Mouse (Mus musculus) brown adipose tissue, adult 24 weeks (tissue): ENCODE results near the gene Aqr. TPM values are rescaled to one million over a fixed set of nuclear protein-coding genes. Genes with fewer than 3 reads are reported as not detected.

Experiments
- H3K27ac ChIP-seq: fragments of 200-500 bp; replicated peaks from 2 replicates; pipeline ENCODE4 v1.5.1; 2012; ENCODE audit warnings: low read depth, mild to moderate bottlenecking, low read length
- H3K4me1 ChIP-seq: fragments of 200-500 bp; 2 replicates; pipeline ENCODE4 v1.6.1; 2012; ENCODE audit warnings: low read length, mixed read lengths; ENCODE audit not compliant: control insufficient read depth, insufficient read depth, insufficient read length
- H3K4me3 ChIP-seq: fragments of 200-500 bp; 2 replicates; pipeline ENCODE4 v1.5.1; 2012; ENCODE audit warnings: low read depth, mild to moderate bottlenecking, low read length, moderate library complexity; ENCODE audit not compliant: insufficient read depth
- polyA plus RNA-seq: library from polyadenylated mRNA; stranded (reverse); fragments of >200 nt; gene quantifications from 2 replicates; pipeline ENCODE4 v1.2.4, GENCODE M21; 2012; ENCODE audit not compliant: missing spikeins, insufficient read depth, insufficient read length

The Aqr gene
- polyA plus RNA-seq, 1 experiment: 16.2 TPM

DNA sequence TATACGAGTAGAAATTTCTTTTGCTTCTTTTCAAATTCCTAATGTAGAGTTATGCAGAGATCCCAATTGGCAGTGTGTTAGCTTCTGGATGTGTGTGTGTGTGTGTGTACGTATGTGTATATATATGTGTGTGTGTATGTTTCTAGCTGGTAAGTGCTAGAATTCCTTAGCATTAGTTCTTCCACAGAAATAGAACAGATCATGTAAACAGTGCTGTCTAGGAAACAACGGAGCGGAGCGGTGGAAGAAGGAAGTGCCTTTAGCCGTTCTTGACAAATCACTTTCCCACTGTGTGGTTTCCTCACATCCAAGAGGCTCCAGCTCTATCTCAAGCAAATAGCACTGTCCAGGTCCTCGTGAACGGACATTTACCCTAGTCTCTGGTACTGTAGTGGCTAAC lies 80.4 kb downstream of the Aqr start:
- no peaks in the 10 kb centered on the region for H3K4me1 ChIP-seq
- no peak overlapping the region for H3K4me3 ChIP-seq
- no peak overlapping the region for H3K27ac ChIP-seq

DNA sequence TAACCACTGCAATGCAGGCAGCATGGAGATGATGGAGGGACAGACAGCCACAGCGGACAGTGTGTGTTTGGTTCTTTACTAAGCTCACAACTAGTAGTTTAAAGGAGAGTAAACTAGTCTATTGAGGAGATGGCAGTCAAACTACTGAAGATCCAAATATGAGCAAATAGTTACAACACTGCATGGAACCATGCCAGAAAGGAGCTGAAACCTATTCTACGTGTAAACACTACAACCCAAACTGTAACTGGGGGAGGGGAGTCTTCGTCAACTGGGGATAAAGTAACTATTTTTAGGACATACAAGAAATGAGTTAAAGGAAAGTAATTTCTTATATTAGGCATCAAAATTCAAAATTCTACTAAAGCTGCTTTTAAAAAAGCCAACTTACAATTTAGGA lies 84.4 kb downstream of the Aqr start:
- Histone ChIP-seq H3K4me1 (no peaks in the 10 kb centered on the region), H3K27ac (no peak overlapping the region), H3K4me3 (no peak overlapping the region)

DNA sequence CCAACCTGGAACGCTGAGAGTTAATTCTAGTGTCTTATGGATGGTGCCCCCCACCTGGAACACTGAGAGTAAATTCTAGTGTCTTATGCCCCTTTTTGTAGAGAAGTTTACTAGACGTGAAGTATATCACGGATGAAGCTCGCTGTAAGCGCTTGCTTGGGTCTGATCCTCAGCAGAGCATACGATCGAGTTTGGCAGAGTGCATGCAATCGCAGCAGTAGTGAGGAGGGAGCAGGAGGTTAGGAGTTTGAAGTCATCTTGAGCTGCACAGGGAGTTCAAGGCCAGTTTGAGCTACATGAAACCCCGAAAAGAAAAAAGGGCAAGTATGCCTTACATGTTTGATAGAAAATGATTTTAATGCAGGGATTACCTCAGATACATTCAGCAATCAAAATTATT lies 86.0 kb downstream of the Aqr start:
- H3K4me3 ChIP-seq: no peak overlapping the region
- no peaks in the 10 kb centered on the region for H3K4me1 ChIP-seq

GRCm38 (mm10) chr2:114099816-114100215 lies 87.0 kb downstream of the Aqr start:
- Histone ChIP-seq H3K4me3 (no peak overlapping the region), H3K27ac (no peak overlapping the region), H3K4me1 (no peaks in the 10 kb centered on the region)

More for the DNA sequence above, 86.0 kb downstream of the Aqr start:
- no peak overlapping the region for H3K27ac ChIP-seq

DNA sequence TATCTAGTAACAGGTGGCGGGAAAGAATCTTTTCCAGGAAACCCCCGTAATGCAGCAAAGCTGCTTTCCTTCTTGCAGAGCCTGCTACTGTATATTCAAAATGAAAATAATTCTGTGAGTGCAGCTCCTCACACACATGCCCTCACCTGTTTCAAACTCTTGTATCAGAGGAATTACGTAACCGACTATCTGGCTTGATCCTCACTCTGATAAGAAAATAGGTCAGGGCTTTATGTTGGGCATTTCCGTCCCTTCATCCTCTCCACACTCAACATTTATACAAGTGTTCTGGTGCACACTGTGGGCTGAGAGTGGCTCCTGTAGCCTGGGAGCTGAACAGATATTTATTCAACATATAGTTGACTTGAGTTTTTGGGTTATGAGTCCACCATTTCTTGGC lies 87.7 kb downstream of the Aqr start:
- no peaks in the 10 kb centered on the region for H3K4me1 ChIP-seq
- no peak overlapping the region for H3K4me3 ChIP-seq
- H3K27ac ChIP-seq: no peak overlapping the region

- no peak overlapping the region for H3K4me3 ChIP-seq
- H3K4me1 ChIP-seq: no peaks in the 10 kb centered on the region
- H3K27ac ChIP-seq: no peak overlapping the region
Observed at GRCm38 (mm10) chr2:114097627-114098026, 89.2 kb downstream of the Aqr start.

- H3K27ac ChIP-seq: no peak overlapping the region
- no peak overlapping the region for H3K4me3 ChIP-seq
- H3K4me1 ChIP-seq: no peaks in the 10 kb centered on the region
Observed at GRCm38 (mm10) chr2:114096570-114096969, 90.3 kb downstream of the Aqr start.

DNA sequence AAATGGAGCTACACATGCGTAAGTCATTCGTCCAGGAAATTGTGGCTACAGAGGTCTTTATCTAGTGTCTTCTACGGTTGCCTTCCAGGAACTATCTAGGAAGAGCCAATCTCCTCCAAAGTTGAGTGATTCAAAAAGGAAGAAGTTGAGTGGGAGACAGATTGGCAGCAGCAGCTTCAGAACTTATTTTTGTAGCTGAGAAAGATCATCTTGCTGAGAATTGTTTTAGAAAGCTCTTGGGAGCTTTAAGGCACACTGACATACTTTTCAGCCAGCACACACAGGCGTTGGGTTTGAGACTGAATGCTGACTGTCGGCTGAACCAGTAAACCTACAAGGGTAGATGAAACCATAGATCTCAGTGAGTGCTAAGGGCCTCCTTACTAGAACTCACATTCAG lies 91.5 kb downstream of the Aqr start:
- H3K27ac ChIP-seq: no peak overlapping the region
- H3K4me1 ChIP-seq: no peaks in the 10 kb centered on the region
- no peak overlapping the region for H3K4me3 ChIP-seq

DNA sequence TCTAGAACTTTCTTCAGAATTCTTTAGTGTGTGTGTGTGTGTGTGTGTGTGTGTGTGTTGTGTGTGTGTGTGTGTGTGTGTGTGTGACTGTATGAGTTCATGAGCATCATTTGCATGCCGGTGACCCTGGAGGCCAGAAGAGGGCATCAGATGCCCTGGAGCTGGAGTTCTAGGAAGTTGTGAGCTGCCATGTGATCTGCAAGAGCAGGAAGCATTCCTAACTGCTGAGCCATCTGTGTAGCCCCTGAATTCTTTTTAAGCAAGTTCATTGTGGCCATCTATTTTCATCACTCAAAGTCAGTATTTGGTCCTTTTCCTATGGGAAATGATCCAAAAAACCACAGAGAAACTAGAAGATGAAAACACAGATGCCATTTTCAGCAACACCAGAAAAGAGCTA lies 92.1 kb downstream of the Aqr start:
- Histone ChIP-seq H3K4me1 (no peaks in the 10 kb centered on the region), H3K27ac (no peak overlapping the region), H3K4me3 (no peak overlapping the region)

DNA sequence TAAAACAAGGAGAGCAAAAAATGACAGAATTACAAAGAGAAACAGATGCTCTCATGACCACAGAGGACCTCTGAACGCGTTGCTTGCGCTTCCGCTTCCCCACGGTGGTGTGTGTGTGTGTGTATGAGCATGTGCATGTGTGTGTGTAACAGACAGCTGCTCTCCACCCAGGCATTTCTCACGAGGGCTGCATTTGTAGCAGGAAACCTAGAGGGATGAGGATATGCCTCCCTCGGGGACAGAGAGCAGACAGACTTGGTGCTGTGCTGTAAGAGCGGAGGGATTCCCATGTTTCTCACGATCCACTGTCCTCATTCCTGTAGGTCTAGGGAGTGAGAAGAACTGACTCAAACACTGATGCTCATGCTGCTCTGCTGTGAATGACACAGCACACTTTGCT lies 93.2 kb downstream of the Aqr start:
- Histone ChIP-seq H3K4me3 (no peak overlapping the region), H3K27ac (no peak overlapping the region), H3K4me1 (no peaks in the 10 kb centered on the region)

- no peaks in the 10 kb centered on the region for H3K4me1 ChIP-seq
- H3K27ac ChIP-seq: no peak overlapping the region
- no peak overlapping the region for H3K4me3 ChIP-seq
Observed at GRCm38 (mm10) chr2:114089862-114090261, 97.0 kb downstream of the Aqr start.

- Histone ChIP-seq H3K4me3 (no peak overlapping the region), H3K4me1 (no peaks in the 10 kb centered on the region), H3K27ac (no peak overlapping the region)
Observed at GRCm38 (mm10) chr2:114087271-114087670, 99.6 kb downstream of the Aqr start.

DNA sequence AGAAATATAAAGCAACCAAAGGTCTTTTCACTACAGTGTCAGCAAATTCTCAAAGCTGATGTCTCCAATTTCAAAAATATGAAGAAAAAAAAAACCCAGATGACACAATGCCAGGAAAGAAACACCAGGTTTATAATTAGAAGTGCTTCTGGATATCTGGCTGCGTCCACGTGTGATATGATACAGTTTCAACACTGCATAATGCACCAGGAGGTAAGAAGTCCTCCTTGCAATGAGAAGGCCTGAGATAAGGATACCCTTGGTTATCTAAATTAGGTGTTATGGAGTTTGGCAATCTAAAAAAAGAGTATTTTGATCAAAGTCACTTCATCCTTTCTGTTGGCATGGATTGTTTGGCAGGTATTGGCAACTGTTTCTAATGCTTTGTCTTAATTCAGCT lies 114.9 kb downstream of the Aqr start:
- Histone ChIP-seq H3K4me1 (no peaks in the 10 kb centered on the region), H3K27ac (no peak overlapping the region), H3K4me3 (no peak overlapping the region)

- no peak overlapping the region for H3K27ac ChIP-seq
- H3K4me3 ChIP-seq: no peak overlapping the region
- no peaks in the 10 kb centered on the region for H3K4me1 ChIP-seq
Observed at GRCm38 (mm10) chr2:114066226-114066625, 120.6 kb downstream of the Aqr start.

DNA sequence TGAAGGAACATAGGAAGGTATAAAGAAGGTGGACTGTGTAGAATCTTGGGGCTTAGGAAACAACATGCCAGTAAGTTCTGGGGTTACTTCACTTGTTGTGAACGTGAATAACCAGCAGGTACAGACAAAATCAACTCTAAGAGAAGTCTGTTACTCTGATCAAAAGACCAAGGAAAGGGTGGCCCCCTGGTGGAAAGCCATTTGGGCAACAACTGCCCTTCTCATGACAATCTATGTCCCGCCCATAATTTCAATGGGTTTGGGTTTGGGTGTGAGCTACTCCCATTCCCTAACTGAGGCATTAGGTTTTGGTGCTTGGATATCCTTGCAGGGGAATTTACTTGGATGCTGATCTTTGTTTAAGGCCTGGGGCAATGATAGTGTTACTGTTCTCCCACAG lies 122.8 kb downstream of the Aqr start:
- H3K4me3 ChIP-seq: no peak overlapping the region
- H3K27ac ChIP-seq: no peak overlapping the region
- no peaks in the 10 kb centered on the region for H3K4me1 ChIP-seq

DNA sequence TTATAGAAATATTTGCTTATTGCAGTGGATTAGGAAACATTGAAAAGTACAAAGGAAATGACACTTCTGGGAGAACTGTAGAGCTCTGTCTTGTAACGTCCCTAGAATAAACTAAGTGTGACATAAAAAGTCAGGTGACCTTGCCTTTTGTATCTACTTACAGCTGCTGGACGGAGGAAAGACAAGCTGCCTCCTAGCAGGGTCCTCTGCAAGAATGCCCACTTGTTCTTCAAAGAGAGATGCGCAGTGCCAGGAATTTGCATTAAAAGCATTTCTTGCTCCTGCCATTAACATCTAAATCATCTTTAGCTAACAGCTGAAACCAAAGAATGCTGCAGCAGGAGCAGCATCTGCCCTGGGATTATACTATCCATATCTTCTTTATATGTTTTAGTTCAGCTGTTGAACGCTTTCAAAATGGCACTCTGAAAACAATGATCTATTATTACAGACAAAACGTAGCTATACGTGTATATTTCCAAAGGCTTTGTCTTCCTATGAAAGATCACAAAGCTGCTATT lies 126.7 kb downstream of the Aqr start:
- H3K27ac ChIP-seq: no peak overlapping the region
- peaks cover 4% of the 10 kb centered on the region; the same call in 1 of the 2 replicates for H3K4me1 ChIP-seq
- no peak overlapping the region for H3K4me3 ChIP-seq

DNA sequence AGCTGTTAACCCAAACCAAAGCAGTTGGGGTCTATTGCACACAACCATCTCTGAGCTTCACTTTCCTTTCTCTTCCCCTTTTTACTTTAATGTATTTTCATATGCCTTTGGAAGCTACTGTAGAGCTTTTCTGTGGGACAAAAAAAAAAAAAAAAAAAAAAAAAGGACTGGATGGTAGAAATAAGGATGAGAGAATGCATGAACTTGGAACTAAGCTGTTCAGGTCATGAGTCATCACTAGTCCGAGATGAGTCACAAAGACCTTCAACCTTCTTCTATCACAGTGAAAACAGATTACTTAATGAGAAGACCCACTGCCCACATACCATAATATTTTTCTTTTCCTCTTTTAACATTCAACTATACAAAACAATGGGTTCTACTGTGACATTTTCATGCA lies 127.2 kb downstream of the Aqr start:
- Histone ChIP-seq H3K4me3 (no peak overlapping the region), H3K27ac (no peak overlapping the region), H3K4me1 (peaks cover 4% of the 10 kb centered on the region; the same call in 1 of the 2 replicates)
